Mouse (Mus musculus) cortical plate, adult 2 months (tissue): ENCODE data around the gene Dnm1. TPM values are rescaled to one million over a fixed set of nuclear protein-coding genes. Genes with fewer than 3 reads are reported as not detected.

ENCODE experiments used
- H3K27ac ChIP-seq: fragments of 200-500 bp; 2 replicates; pipeline ENCODE4 v1.5.1; 2012; ENCODE audit warnings: low read length, control low read depth, inconsistent platforms; ENCODE audit not compliant: insufficient read depth
- H3K4me1 ChIP-seq: fragments of 200-500 bp; 2 replicates; pipeline ENCODE4 v1.6.1; 2011; ENCODE audit warnings: low read length; ENCODE audit not compliant: control insufficient read depth, insufficient read depth
- H3K4me3 ChIP-seq: fragments of 200-500 bp; 2 replicates; pipeline ENCODE4 v1.5.1; 2011; ENCODE audit warnings: mild to moderate bottlenecking, low read length, control low read depth; ENCODE audit not compliant: insufficient read depth
- CTCF ChIP-seq: fragments of 200-500 bp; IDR thresholded peaks from 2 replicates; pipeline ENCODE4 v1.5.1; 2011; ENCODE audit warnings: mild to moderate bottlenecking, control low read depth, low read length; ENCODE audit not compliant: insufficient read depth; ENCODE audit errors: extremely low read depth
- POLR2A ChIP-seq: fragments of 200-500 bp; IDR thresholded peaks from 2 replicates; pipeline ENCODE4 v1.6.1; 2011; ENCODE audit warnings: mild to moderate bottlenecking, low read length, control low read depth; ENCODE audit not compliant: insufficient read depth; ENCODE audit errors: extremely low read depth
- polyA plus RNA-seq: library from polyadenylated mRNA; depleted of rRNA; stranded (reverse); fragments of >200 nt; gene quantifications from 2 replicates; pipeline ENCODE4 v1.2.3, GENCODE M21; 2012; rRNA removed

Gene Dnm1
- polyA plus RNA-seq, 1 experiment: 1,325 TPM

- Histone ChIP-seq H3K4me1 (no peaks in the 10 kb centered on the region; the same call in 1 of the 2 replicates), H3K4me3 (peak within 1 kb of the TSS; percentile 55), H3K27ac (peak within 1 kb of the TSS; percentile 20; the same call in 1 of the 2 replicates)
- TF ChIP-seq CTCF (no peak), POLR2A (peak; percentile 88)
Observed at GRCm38 (mm10) chr2:32259657-32260417, 93.3 kb downstream of the Dnm1 start, which contains the start of gene Uck1. TSS of gene Uck1 (minus strand) at chr2:32260159.

GRCm38 (mm10) chr2:32258887-32259533 is 94.1 kb downstream of the Dnm1 start:
- Histone ChIP-seq H3K4me1 (no peaks in the 10 kb centered on the region; the same call in 1 of the 2 replicates), H3K27ac (no peak overlapping the region), H3K4me3 (peak overlapping the region; percentile 55)
- no peak for TF ChIP-seq CTCF

Other genes starting within 250 kb of the Dnm1 start
- 97.6 and 99.1 TPM in 2 replicates for gene Prrc2b, start 202.3 kb downstream of the Dnm1 start, polyA plus RNA-seq
- 16.8 and 19.1 TPM in 2 replicates for gene Pomt1, start 116.7 kb downstream of the Dnm1 start, polyA plus RNA-seq
- gene Uck1, start 93.2 kb downstream of the Dnm1 start, polyA plus RNA-seq: 60.1 and 65.2 TPM in 2 replicates
- 60.1 and 65.0 TPM in 2 replicates for gene Golga2, start 66.0 kb downstream of the Dnm1 start, polyA plus RNA-seq
- 256 and 268 TPM in 2 replicates for gene Swi5, start 65.3 kb downstream of the Dnm1 start, polyA plus RNA-seq
- 171 and 184 TPM in 2 replicates for gene Ciz1, start 1.0 kb downstream of the Dnm1 start, polyA plus RNA-seq
- 931 and 1,007 TPM in 2 replicates for gene 1110008P14Rik, start 28.6 kb upstream of the Dnm1 start, polyA plus RNA-seq
- gene Lcn2, start 34.9 kb upstream of the Dnm1 start, polyA plus RNA-seq: 0.25 and 0.58 TPM in 2 replicates
- 57.9 and 63.4 TPM in 2 replicates for gene Ptges2, start 42.6 kb upstream of the Dnm1 start, polyA plus RNA-seq
- 3.2 and 3.4 TPM in 2 replicates for gene Naif1, start 97.1 kb upstream of the Dnm1 start, polyA plus RNA-seq
- 44.7 and 49.1 TPM in 2 replicates for gene Slc25a25, start 98.1 kb upstream of the Dnm1 start, polyA plus RNA-seq
- 39.2 and 46.7 TPM in 2 replicates for gene Fam102a, start 182.0 kb upstream of the Dnm1 start, polyA plus RNA-seq
- gene Dpm2, start 217.5 kb upstream of the Dnm1 start, polyA plus RNA-seq: 153 and 155 TPM in 2 replicates
- gene Pip5kl1, start 221.5 kb upstream of the Dnm1 start, polyA plus RNA-seq: 31.3 and 37.6 TPM in 2 replicates
- gene 9430097D07Rik, start 222.3 kb upstream of the Dnm1 start, polyA plus RNA-seq: 1.0 TPM in 2 replicates
- 34.8 and 36.6 TPM in 2 replicates for gene St6galnac4, start 233.8 kb upstream of the Dnm1 start, polyA plus RNA-seq
- gene St6galnac6, start 246.4 kb upstream of the Dnm1 start, polyA plus RNA-seq: 101 and 110 TPM in 2 replicates